Mouse (Mus musculus): ENCODE data around the gene Sirt2. TPM values are rescaled to one million over a fixed set of nuclear protein-coding genes. Genes with fewer than 3 reads are reported as not detected.

The Sirt2 gene
- polyA plus RNA-seq, 1 experiment: 100.0 TPM

DNA sequence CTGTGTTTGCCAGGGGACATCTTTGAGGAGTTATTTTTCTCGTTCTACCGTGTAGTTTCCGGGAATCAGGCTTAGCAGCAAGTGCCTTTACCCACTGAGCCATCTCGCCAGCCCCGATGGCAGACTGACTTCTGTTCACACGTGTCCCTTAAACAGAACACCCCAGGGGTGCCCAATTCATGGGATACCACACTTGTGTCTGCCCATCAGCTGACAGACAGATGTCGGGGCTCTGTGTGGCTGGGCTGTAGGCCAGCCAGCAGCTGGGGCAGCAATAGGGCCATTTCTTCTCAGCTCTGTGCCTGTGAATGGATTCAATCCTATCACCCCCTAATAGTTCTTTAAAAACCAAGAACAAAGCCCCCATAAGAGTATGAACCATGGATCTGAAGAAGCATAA, 8.6 kb downstream of the Sirt2 start:
- Histone ChIP-seq H3K36me3 (ENCODE audit: control insufficient read depth, insufficient read depth) (peaks cover 8% of the 10 kb centered on the region), H3K4me3 (no peak overlapping the region), H3K4me2 (ENCODE audit: low read depth) (no peak overlapping the region), H3K79me2 (ENCODE audit: control insufficient read depth, insufficient read depth) (peaks cover 3% of the 10 kb centered on the region), H3K27me3 (ENCODE audit: control insufficient read depth, insufficient read depth, insufficient read length) (no peaks in the 10 kb centered on the region), H3ac (ENCODE audit: control insufficient read depth, insufficient read length) (no peak overlapping the region)
- TF ChIP-seq MAX (IDR thresholded peaks at IDR 0.05; ENCODE audit: low read depth) (no peak), USF1 (IDR thresholded peaks at IDR 0.05; ENCODE audit: low read depth) (no peak), MYOG (IDR thresholded peaks at IDR 0.05; ENCODE audit: control insufficient read depth in 1 of 3, insufficient read depth in 1 of 3, insufficient read length in 2 of 3, low read depth in 2 of 3) (peak; percentile 78 to 90 (median 87)), TCF12 (IDR thresholded peaks at IDR 0.05; ENCODE audit: insufficient read depth, poor library complexity, severe bottlenecking) (peak; percentile 74), REST (IDR thresholded peaks at IDR 0.05; ENCODE audit: insufficient read depth, insufficient read length) (no peak), TCF3 (IDR thresholded peaks at IDR 0.05; ENCODE audit: insufficient read length, low read depth) (peak; percentile 53), MYOD1 (IDR thresholded peaks at IDR 0.05; ENCODE audit: control insufficient read depth in 1 of 3, insufficient read length in 2 of 3, low read depth in 2 of 3) (peak; percentile 64 to 97 (median 96)), SRF (IDR thresholded peaks at IDR 0.05; ENCODE audit: control insufficient read depth, insufficient read length, low read depth) (no peak), POLR2AphosphoS2 (IDR thresholded peaks at IDR 0.05; ENCODE audit: insufficient read length, low read depth) (no peak), POLR2A (IDR thresholded peaks at IDR 0.05; ENCODE audit: insufficient read length, low read depth) (no peak), CEBPB (IDR thresholded peaks at IDR 0.05; ENCODE audit: insufficient read depth, poor library complexity, severe bottlenecking) (no peak), E2F4 (IDR thresholded peaks at IDR 0.05; ENCODE audit: insufficient read depth) (no peak)

DNA sequence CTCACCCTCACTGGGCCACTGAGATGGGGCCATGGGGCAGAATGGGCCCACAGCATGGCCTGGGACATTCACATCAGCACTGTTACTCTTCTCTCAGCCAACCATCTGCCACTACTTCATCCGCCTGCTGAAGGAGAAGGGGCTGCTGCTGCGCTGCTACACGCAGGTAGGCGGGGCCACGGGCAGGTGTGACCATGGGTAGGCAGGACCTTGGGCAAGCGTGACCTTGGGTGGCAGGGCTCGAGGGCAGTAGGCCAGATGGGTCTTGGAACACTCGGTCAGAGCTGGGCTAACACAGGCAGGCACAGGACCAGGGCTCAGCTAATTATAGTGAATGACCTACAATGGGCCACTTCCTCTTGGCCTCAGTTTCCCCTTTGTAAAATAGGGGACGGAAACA, 12.3 kb downstream of the Sirt2 start:
- Histone ChIP-seq H3K36me3 (ENCODE audit: control insufficient read depth, insufficient read depth) (peaks cover 8% of the 10 kb centered on the region), H3K4me3 (no peak overlapping the region), H3ac (ENCODE audit: control insufficient read depth, insufficient read length) (no peak overlapping the region), H3K4me2 (ENCODE audit: low read depth) (no peak overlapping the region), H3K27me3 (ENCODE audit: control insufficient read depth, insufficient read depth, insufficient read length) (no peaks in the 10 kb centered on the region), H3K79me2 (ENCODE audit: control insufficient read depth, insufficient read depth) (no peaks in the 10 kb centered on the region)
- TF ChIP-seq POLR2A (IDR thresholded peaks at IDR 0.05; ENCODE audit: insufficient read length, low read depth) (no peak), TCF3 (IDR thresholded peaks at IDR 0.05; ENCODE audit: insufficient read length, low read depth) (no peak), E2F4 (IDR thresholded peaks at IDR 0.05; ENCODE audit: insufficient read depth) (no peak), REST (IDR thresholded peaks at IDR 0.05; ENCODE audit: insufficient read depth, insufficient read length) (no peak), CEBPB (IDR thresholded peaks at IDR 0.05; ENCODE audit: insufficient read depth, poor library complexity, severe bottlenecking) (no peak), MYOG (IDR thresholded peaks at IDR 0.05; ENCODE audit: control insufficient read depth in 1 of 3, insufficient read depth in 1 of 3, insufficient read length in 2 of 3, low read depth in 2 of 3) (no peak), SRF (IDR thresholded peaks at IDR 0.05; ENCODE audit: control insufficient read depth, insufficient read length, low read depth) (no peak), MYOD1 (IDR thresholded peaks at IDR 0.05; ENCODE audit: control insufficient read depth in 1 of 3, insufficient read length in 2 of 3, low read depth in 2 of 3) (no peak), TCF12 (IDR thresholded peaks at IDR 0.05; ENCODE audit: insufficient read depth, poor library complexity, severe bottlenecking) (no peak)

DNA sequence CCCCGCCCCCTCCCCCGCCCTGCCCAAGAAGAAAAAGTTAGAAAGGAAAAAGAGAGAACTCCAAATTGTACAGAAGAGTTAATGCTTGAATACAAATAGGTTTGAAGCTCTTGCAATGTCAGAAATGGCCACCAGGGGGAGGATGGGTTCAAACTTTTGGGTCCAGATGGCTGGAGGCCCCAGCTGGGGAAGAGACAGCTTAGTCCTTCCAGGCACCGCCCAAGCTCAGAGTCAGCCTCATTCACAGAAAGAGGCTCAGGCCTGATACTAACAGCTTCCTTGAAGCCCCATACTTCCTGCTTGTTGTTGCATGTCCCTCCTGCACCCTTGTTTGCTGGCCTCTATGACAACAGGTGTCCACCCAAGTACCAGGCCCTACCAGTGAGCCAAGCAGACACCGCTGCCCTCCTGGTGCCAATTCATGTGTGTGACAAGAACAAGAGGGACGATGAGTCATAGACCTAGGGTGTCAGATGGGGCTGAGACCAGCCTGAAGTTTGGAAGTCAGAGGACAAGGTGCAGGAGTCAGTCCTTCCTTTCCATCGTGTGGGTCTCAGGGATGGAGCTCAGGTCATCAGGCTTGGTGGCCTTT, 13.6 kb downstream of the Sirt2 start:
- Histone ChIP-seq H3K4me2 (ENCODE audit: low read depth) (no peak overlapping the region), H3K27me3 (ENCODE audit: control insufficient read depth, insufficient read depth, insufficient read length) (no peaks in the 10 kb centered on the region), H3K36me3 (ENCODE audit: control insufficient read depth, insufficient read depth) (peaks cover 8% of the 10 kb centered on the region), H3K4me3 (no peak overlapping the region), H3K79me2 (ENCODE audit: control insufficient read depth, insufficient read depth) (no peaks in the 10 kb centered on the region), H3ac (ENCODE audit: control insufficient read depth, insufficient read length) (no peak overlapping the region)
- TF ChIP-seq MYOD1 (IDR thresholded peaks at IDR 0.05; ENCODE audit: control insufficient read depth in 1 of 3, insufficient read length in 2 of 3, low read depth in 2 of 3): peak in 2 of 3 experiments; percentile 43 to 83
- no peak for TF ChIP-seq SRF (IDR thresholded peaks at IDR 0.05; ENCODE audit: control insufficient read depth, insufficient read length, low read depth)
- TF ChIP-seq MYOG (IDR thresholded peaks at IDR 0.05; ENCODE audit: control insufficient read depth in 1 of 3, insufficient read depth in 1 of 3, insufficient read length in 2 of 3, low read depth in 2 of 3): peak in 2 of 3 experiments; percentile 15 to 56

DNA sequence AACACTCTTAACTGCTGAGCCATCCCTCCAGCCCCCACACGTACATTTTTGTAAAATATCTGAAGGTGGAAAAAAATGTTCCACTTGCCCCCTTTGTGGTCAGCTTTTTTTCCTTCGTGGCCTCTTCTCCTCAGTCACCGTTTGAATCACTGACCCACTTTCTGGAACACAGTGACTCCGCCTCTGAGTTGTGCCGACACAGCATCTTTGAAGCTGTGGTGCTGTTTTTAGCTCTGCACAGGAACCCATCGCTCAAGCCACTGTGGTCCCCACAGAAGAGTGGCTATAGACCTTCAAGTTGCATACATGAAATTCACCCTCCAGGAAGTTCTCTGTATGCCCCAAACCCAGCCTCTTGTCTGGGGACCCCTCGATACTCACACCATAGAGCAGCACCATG, 14.3 kb downstream of the Sirt2 start:
- Histone ChIP-seq H3ac (ENCODE audit: control insufficient read depth, insufficient read length) (no peak overlapping the region), H3K36me3 (ENCODE audit: control insufficient read depth, insufficient read depth) (peaks cover 8% of the 10 kb centered on the region), H3K4me3 (no peak overlapping the region)

DNA sequence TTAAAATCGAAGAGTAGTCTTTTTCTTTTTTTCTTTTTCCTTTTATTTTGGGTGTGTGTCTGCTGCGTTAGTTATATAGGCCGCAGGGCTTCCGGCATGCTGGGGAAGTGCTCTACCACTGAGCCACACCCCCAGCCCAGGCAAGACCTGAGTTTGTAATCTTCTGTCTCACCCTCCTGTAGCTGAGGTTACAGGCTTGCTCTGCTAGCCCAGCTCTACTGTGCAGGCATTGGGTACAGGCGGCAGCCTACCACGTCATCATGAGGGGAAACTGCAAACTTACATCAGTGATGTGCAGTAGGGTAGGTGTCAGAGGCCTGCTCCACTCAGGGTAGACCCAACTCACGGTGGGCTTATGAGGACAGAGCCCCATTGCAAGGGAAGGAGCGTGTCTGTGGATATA, 14.7 kb downstream of the Sirt2 start:
- H3K4me3 ChIP-seq: no peak overlapping the region
- H3K79me2 ChIP-seq (ENCODE audit: control insufficient read depth, insufficient read depth): no peaks in the 10 kb centered on the region
- no peak overlapping the region for H3K4me2 ChIP-seq (ENCODE audit: low read depth)
- H3K27me3 ChIP-seq (ENCODE audit: control insufficient read depth, insufficient read depth, insufficient read length): no peaks in the 10 kb centered on the region
- no peak for TF ChIP-seq USF1 (IDR thresholded peaks at IDR 0.05; ENCODE audit: low read depth)
- no peak for TF ChIP-seq TCF12 (IDR thresholded peaks at IDR 0.05; ENCODE audit: insufficient read depth, poor library complexity, severe bottlenecking)
- TF ChIP-seq E2F4 (IDR thresholded peaks at IDR 0.05; ENCODE audit: insufficient read depth): no peak
- no peak for TF ChIP-seq MAX (IDR thresholded peaks at IDR 0.05; ENCODE audit: low read depth)
- no peak for TF ChIP-seq MYOD1 (IDR thresholded peaks at IDR 0.05; ENCODE audit: control insufficient read depth in 1 of 3, insufficient read length in 2 of 3, low read depth in 2 of 3)
- TF ChIP-seq SRF (IDR thresholded peaks at IDR 0.05; ENCODE audit: control insufficient read depth, insufficient read length, low read depth): no peak
- TF ChIP-seq REST (IDR thresholded peaks at IDR 0.05; ENCODE audit: insufficient read depth, insufficient read length): no peak
- no peak for TF ChIP-seq TCF3 (IDR thresholded peaks at IDR 0.05; ENCODE audit: insufficient read length, low read depth)
- no peak for TF ChIP-seq CEBPB (IDR thresholded peaks at IDR 0.05; ENCODE audit: insufficient read depth, poor library complexity, severe bottlenecking)
- no peak for TF ChIP-seq POLR2A (IDR thresholded peaks at IDR 0.05; ENCODE audit: insufficient read length, low read depth)
- no peak for TF ChIP-seq MYOG (IDR thresholded peaks at IDR 0.05; ENCODE audit: control insufficient read depth in 1 of 3, insufficient read depth in 1 of 3, insufficient read length in 2 of 3, low read depth in 2 of 3)
- TF ChIP-seq POLR2AphosphoS2 (IDR thresholded peaks at IDR 0.05; ENCODE audit: insufficient read length, low read depth): no peak
- no peak overlapping the region for H3ac ChIP-seq (ENCODE audit: control insufficient read depth, insufficient read length)
- peaks cover 8% of the 10 kb centered on the region for H3K36me3 ChIP-seq (ENCODE audit: control insufficient read depth, insufficient read depth)

More for the DNA sequence above, 14.3 kb downstream of the Sirt2 start:
- Histone ChIP-seq H3K4me2 (ENCODE audit: low read depth) (no peak overlapping the region), H3K79me2 (ENCODE audit: control insufficient read depth, insufficient read depth) (no peaks in the 10 kb centered on the region), H3K27me3 (ENCODE audit: control insufficient read depth, insufficient read depth, insufficient read length) (no peaks in the 10 kb centered on the region)
- TF ChIP-seq CEBPB (IDR thresholded peaks at IDR 0.05; ENCODE audit: insufficient read depth, poor library complexity, severe bottlenecking) (no peak), POLR2A (IDR thresholded peaks at IDR 0.05; ENCODE audit: insufficient read length, low read depth) (no peak), TCF12 (IDR thresholded peaks at IDR 0.05; ENCODE audit: insufficient read depth, poor library complexity, severe bottlenecking) (no peak)

Data from myocyte (in vitro differentiated cells).